Mouse (Mus musculus) gastrocnemius, postnatal 4 days (tissue): ENCODE results near the gene Usp42. TPM values are rescaled to one million over a fixed set of nuclear protein-coding genes. Genes with fewer than 3 reads are reported as not detected.

Experiments
- total RNA-seq, 2 experiments: library from RNA; stranded (reverse); gene quantifications; 2 replicates each; pipeline ENCODE4 v1.2.3; 2021

Gene Usp42
- total RNA-seq, 2 experiments from 2014 or later = 11.9 to 13.1 TPM

Other genes starting within 250 kb of the Usp42 start
- gene Rac1, start 204.2 kb downstream of the Usp42 start, total RNA-seq = 100 to 1,000 TPM; 284 to 299 TPM
- gene Cyth3, start 109.8 kb downstream of the Usp42 start, total RNA-seq = 10 to 100 TPM; 50.2 to 67.5 TPM
- 10 to 100 TPM; 28.7 to 31.7 TPM for gene Eif2ak1, start 85.5 kb upstream of the Usp42 start, total RNA-seq
- under 1 TPM; 0.25 to 0.26 TPM for gene Ankrd61, start 165.4 kb upstream of the Usp42 start, total RNA-seq
- 10 to 100 TPM; 92.1 to 96.2 TPM for gene Aimp2, start 177.6 kb upstream of the Usp42 start, total RNA-seq
- 10 to 100 TPM; 11.0 to 15.4 TPM for gene Pms2, start 177.7 kb upstream of the Usp42 start, total RNA-seq
- gene Gm42421, start 195.9 kb upstream of the Usp42 start, total RNA-seq = not detected
- gene Rsph10b, start 200.8 kb upstream of the Usp42 start, total RNA-seq = 1 to 10 TPM; 2.5 to 2.7 TPM